Mouse (Mus musculus): ENCODE results near the gene Map3k13.

DNA sequence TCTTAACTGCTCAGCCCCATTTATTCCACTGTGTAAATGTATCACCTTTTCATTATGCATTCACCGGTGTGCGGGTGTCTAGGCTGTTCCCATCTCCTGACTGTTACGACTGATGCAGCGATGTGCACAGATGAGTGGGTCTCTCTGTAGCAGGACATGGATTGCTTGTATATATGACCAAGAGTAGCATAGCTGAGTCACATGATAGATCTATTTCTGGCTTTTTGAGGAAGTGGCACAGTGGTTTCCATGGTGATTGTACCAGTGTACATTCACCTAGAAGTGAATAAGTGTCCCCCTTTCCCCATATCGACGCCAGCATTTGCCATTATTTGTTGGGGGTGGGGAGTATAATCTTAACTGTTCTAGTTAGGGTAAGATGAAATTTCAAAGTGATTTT lies 119.2 kb downstream of the Map3k13 start:
- TF ChIP-seq POLR2A (IDR thresholded peaks at IDR 0.05; ENCODE audit: borderline replicate concordance, extremely low read depth, low read depth, low read length) (no peak), CTCF (IDR thresholded peaks at IDR 0.05; ENCODE audit: insufficient read depth, low read length) (no peak)
